Mouse (Mus musculus) CD4-positive helper T cell, adult 2 months (primary cell): ENCODE results near the gene Sema3a.

ENCODE experiments used
- DNase-seq: peaks from one replicate; pipeline ENCODE4 v3.0.0-alpha.2; 2012; ENCODE audit warnings: low read depth, missing footprints, low spot score

Sema3a gene

GRCm38 (mm10) chr5:13318728-13319429, 193.7 kb downstream of the Sema3a start:
- DNase-seq: no peak

GRCm38 (mm10) chr5:13320138-13320537, 194.9 kb downstream of the Sema3a start:
- no peak for DNase-seq

DNA sequence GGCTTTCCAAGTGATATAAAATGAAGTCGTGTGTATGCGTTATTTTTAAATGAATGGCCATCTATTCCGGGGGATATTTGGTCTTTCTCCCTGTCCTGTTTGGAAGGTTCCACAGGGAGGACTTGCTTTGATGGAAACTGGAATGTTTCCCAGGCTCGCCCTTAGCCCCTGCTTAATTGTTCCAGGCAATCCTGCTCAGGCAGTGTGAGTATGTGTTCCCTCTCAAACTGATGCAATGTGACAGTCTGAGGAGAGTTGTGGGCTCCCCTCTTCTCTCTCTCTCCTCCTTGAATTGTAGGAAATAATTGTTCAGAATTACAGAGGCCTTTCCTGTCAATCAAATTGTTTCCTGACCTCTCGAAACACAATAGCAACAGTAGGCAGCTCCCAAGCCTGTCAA, 202.1 kb downstream of the Sema3a start:
- DNase-seq: no peak

GRCm38 (mm10) chr5:13331412-13331811, 206.2 kb downstream of the Sema3a start:
- no peak for DNase-seq

DNA sequence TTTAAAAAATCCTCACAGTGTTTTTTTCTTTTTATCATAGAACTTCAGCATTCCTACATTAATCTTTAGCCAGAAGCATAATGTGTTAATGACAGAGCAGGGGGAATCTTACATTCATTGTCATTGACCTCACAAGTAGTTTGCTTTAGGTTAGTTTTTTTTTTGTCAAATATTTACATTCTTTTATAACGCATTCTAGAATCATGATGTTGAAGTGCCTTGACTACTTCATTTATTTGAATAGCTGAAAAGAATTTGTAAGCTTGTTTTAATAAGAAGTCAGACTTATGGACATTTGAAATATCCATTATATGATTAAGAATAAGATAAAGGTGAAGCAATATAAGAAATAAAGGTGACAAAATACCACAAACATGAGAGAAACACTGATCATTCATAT, 212.5 kb downstream of the Sema3a start:
- no peak for DNase-seq

DNA sequence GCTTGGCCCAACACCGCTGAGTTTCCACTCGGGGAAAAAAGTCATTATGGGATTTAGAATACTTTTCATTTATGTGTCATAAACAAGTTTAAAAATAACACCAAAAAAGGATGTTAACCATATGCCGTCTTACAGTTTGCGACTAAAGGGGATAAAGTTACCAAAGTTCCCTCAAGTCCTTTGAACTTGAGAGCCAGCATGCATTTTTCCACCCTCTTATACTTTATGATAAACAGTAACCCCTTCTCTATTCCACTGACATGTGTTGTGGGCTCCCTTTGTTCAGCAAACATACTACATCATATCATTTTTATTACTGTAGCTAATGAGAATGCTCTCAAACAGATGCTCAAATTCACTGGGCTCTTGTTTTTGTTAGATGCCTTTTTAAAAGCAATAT, 221.9 kb downstream of the Sema3a start:
- DNase-seq: no peak

GRCm38 (mm10) chr5:13351611-13352010, 226.4 kb downstream of the Sema3a start:
- DNase-seq: no peak

DNA sequence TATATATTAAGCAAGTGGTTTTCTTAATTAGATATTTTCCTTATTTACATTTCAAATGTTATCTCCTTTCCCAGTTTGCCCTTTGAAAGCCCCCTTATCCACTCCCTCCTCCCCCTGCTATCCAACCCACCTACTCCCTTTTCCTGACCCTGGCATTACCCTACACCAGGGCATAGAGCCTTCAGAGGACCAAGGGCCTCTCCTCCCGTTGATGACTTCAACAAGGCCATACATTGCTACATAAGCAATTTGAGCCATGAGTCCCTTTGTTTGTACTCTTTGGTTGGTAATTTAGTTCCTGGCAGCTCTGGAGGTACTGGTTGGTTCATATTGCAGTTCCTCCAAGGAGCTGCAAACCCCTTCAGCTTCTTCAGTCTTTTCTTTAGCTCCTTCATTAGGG, 227.8 kb downstream of the Sema3a start:
- no peak for DNase-seq

- DNase-seq: no peak
These were observed 228.3 kb downstream of the Sema3a start for GRCm38 (mm10) chr5:13353539-13353938.

DNA sequence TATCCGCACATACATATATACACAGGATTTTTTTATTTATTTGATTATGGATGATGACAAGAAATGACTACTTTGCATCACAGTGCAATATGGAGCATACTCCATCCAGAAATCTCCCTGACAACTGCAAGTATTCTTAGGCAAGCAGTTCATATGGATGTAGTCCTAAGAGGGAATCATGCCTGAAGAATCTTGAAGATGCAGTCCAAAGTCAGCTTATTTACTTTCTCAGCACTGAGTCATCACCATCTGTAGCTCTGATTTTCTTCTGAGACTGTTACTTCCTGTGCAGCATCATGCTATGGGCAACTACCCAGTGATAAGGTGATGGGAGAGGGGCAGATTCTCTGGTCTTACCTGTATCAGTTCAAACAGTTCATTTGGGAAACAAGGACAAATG, 229.7 kb downstream of the Sema3a start:
- DNase-seq: no peak

DNA sequence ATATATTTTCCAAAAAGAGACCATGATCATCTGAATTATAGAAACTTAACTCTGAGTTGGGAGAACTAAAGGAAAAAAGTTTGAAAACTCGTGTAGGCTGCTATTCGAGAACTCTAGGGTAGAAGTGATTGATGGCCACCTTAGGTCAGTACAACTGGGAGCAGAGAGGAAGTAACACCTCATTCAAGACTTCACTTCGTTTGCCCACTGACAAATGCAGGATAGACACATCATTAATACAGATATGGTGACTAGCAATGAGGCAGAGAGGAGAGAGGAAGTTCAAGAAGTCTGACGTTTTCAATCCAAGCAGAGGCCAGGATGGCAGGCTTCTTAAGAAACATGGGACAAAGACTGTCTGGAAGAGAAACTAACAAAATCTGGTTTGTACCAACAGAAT, 233.6 kb downstream of the Sema3a start:
- no peak for DNase-seq

GRCm38 (mm10) chr5:13360711-13361110, 235.5 kb downstream of the Sema3a start:
- DNase-seq: no peak

GRCm38 (mm10) chr5:13365108-13365507, 239.9 kb downstream of the Sema3a start:
- no peak for DNase-seq

DNA sequence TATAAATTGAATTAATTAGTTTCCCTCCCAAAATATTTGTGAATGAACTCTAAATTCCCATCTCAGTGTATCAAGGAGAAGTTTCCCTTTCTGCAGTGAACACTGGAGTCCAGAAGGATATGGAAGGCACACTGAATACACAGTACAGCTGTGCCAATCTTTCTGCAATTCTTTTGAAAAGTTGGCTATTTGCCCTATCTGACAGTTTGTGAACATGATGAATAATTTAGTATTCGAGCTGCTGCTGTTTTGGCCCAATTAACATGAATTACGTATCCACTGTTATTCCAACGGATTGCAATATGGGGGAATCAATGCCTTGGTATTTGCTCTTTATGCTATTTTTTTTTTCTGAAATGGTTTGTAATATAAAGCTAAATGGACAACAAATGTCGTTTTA, 254.0 kb downstream of the Sema3a start:
- DNase-seq: no peak

GRCm38 (mm10) chr5:13384047-13384446, 258.8 kb downstream of the Sema3a start:
- DNase-seq: no peak

GRCm38 (mm10) chr5:13384714-13385113, 259.5 kb downstream of the Sema3a start:
- no peak for DNase-seq

DNA sequence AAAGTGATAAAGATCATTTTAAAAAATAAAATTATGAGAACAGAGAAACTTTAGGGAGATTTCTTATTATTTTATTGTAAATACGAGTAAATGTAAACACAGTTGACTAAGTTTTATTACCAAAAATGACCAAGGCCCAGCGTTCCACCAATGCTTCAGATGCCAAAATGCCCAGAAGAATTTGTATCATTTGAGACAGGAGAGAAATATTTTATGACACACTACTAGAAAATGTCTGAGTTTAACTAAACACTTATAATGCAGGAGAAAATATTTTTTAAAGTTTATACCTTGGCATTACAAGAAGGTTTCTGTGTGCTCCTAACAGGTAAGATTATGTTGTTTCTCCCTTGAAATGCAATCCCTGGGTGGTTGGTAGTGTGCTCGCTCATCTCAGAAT, 261.4 kb downstream of the Sema3a start:
- no peak for DNase-seq

DNA sequence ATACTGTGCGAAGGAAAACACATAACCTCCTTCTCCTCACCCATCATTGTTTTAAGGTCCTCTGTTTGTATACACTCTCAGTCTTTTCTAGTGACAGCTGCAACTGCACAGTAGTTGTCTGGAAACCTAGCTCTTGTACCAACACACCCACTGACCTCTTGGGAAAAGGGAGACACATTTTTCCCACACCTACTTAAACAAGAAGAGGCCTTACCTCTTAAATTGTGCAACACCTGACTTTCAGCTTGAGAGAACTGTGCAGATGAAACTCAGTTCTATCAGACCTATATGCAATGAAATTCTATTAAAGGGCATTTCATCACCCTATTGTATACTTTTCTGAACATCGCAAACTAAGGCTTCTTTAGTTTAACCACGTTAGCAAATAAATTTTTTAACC, 262.5 kb downstream of the Sema3a start:
- no peak for DNase-seq

GRCm38 (mm10) chr5:13389995-13390394, 264.8 kb downstream of the Sema3a start:
- no peak for DNase-seq

- no peak for DNase-seq
These were observed 280.2 kb downstream of the Sema3a start for GRCm38 (mm10) chr5:13405432-13405831.

DNA sequence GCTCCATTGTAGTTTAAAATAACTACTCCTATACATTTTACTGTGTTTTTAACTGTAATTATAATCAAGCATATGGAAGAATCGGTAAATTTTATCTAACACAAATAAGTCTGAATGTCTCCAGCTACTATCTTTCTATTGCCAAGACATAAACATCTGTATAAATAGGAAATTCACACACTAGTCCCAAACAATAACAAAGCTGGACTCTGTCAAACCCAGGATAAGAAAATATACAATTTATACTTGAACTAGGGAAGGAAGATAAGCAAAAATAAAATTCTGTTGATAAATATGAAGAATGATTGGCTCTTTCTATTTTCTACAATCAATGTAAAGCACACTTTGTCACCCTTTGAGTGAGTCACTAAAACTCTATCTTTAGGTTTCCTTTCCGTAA, 280.9 kb downstream of the Sema3a start:
- DNase-seq: no peak

- no peak for DNase-seq
These were observed 286.7 kb downstream of the Sema3a start for GRCm38 (mm10) chr5:13411920-13412319.

DNA sequence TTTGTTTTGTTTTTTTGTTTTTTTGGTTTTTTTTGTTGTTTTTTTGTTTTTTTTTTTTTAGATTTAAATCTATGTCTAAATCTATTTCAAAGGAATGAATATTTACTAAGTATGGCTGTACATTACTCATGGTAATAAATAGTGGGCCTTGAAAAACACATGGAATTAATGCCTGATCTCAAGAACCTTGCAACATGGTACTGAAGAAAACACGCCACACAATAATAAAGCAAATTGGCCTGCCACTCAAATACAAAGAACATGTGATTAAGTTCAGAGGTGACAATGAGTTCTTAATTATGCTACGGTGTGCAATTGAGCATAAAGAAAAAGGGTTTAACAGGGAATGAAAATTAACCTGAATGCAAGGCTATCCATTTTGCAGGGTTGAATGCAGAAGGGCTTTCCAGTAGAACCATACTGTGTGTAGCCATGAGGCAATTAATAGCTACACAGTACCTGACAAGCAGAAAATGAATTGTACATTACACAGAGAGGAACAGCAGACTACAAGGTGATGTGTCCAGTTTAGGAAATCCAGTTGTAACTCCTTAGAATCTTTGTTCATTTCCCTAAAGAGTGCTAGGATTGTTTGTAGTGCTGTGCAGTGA, 288.8 kb downstream of the Sema3a start:
- no peak for DNase-seq
